Mouse (Mus musculus) embryonic facial prominence, embryonic 13.5 days (tissue): ENCODE measurements around the gene Grin3b. TPM values are rescaled to one million over a fixed set of nuclear protein-coding genes. Genes with fewer than 3 reads are reported as not detected.

Experiments
- ATAC-seq: fragments of 200-750 bp; cut with Nextera tagmentation; 2 replicates; pipeline ENCODE4 v1.8.0; 2017; ENCODE audit warnings: low read depth; ENCODE audit not compliant: insufficient number of reproducible peaks, insufficient read depth, low FRiP score, low TSS enrichment
- H3K27ac ChIP-seq: fragments of 300-500 bp; sonication (generic); 2 replicates; pipeline ENCODE4 v1.5.1; 2015; ENCODE audit warnings: moderate library complexity, mild to moderate bottlenecking, inconsistent platforms
- H3K27me3 ChIP-seq: fragments of 300-500 bp; sonication (generic); 2 replicates; pipeline ENCODE4 v1.6.1; 2015; ENCODE audit warnings: mild to moderate bottlenecking, inconsistent platforms
- H3K36me3 ChIP-seq: fragments of 300-500 bp; sonication (generic); 2 replicates; pipeline ENCODE4 v1.6.1; 2015; ENCODE audit warnings: mild to moderate bottlenecking, inconsistent platforms
- H3K4me1 ChIP-seq: fragments of 300-500 bp; sonication (generic); 2 replicates; pipeline ENCODE4 v1.6.1; 2015; ENCODE audit warnings: inconsistent platforms
- H3K4me2 ChIP-seq: fragments of 300-500 bp; sonication (generic); 2 replicates; pipeline ENCODE4 v1.6.1; 2015; ENCODE audit warnings: moderate library complexity, mild to moderate bottlenecking, inconsistent platforms
- H3K4me3 ChIP-seq: fragments of 300-500 bp; sonication (generic); 2 replicates; pipeline ENCODE4 v1.5.1; 2015; ENCODE audit warnings: mild to moderate bottlenecking, inconsistent platforms
- H3K9ac ChIP-seq: fragments of 300-500 bp; sonication (generic); 2 replicates; pipeline ENCODE4 v1.6.1; 2015; ENCODE audit warnings: mild to moderate bottlenecking, inconsistent platforms
- H3K9me3 ChIP-seq: fragments of 300-500 bp; sonication (generic); 2 replicates; pipeline ENCODE4 v1.6.1; 2016; ENCODE audit warnings: inconsistent platforms
- WGBS: fragments of 180-500 bp; shearing (Covaris S2); methylation state at CpG from one replicate; pipeline ENCODE4 v1.1.7; 2015; ENCODE audit warnings: mixed read lengths; 5-methylcytosine and 5-hydroxymethylcytosine counted together
- polyA plus RNA-seq: library from polyadenylated mRNA; unstranded; fragments of >200 nt; fragmentation: Nextera tagmentation; extraction: Ambion mirVana; gene quantifications from 2 replicates; pipeline ENCODE4 v1.2.1, GENCODE M21; 2015

The Grin3b gene
- polyA plus RNA-seq, 1 experiment from 2014 or later, result 0.83 TPM

DNA sequence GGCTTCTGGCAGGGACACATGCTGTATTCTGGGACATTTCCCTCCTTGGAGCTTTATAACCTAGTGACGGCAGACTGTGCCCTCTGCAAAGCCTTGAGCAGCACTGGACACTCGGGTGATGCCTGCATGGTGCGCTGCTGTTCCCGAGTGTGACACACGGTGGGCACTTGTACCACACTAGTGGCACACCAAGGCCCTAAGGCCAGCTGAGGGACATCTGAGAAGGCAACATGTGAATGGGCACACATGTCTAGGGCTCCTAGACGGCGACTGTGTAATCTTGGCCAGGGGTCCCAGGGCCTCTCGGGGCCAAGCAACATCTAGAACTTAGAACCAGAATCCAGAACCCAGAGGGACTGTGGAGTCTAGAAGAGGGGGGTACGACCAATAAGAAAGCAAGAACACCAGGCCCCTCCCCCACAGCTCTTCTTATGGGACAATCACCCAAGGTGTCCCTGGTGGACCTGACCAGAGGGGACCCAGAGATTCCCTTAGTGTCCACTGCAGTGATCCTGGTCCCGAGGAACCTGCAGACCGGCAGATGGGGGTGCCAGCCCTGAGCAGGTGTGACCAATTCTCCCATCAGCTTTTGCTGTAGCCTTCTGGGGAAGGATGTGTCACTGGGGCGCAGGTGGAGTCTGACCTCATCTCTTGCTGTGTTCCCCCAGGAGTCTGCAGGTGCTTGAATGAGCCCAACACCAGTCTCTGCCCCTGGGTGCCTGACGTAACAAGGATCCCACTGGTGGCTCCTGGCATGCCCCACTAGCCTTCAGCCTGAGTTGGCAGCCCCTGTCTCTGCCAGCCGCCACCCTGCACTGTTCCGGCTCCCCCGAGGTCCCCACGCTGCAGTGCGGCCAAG is 40.3 kb upstream of the Grin3b start:
- Histone ChIP-seq H3K4me1 (peaks cover 61% of the 10 kb centered on the region), H3K27ac (no peak overlapping the region; the same call in 1 of the 2 replicates), H3K27me3 (no peaks in the 10 kb centered on the region), H3K4me2 (peak overlapping the region; percentile 89; the same call in 1 of the 2 replicates), H3K9me3 (no peaks in the 10 kb centered on the region), H3K36me3 (peaks cover 43% of the 10 kb centered on the region), H3K4me3 (peak overlapping the region; percentile 95; the same call in 1 of the 2 replicates), H3K9ac (peak overlapping the region; percentile 96)
- 89% methylated on average over 18 of the region's 18 CpGs for WGBS
- no peak for ATAC-seq

- no peak for ATAC-seq
These were observed 39.7 kb upstream of the Grin3b start for GRCm38 (mm10) chr10:79930826-79931186.

DNA sequence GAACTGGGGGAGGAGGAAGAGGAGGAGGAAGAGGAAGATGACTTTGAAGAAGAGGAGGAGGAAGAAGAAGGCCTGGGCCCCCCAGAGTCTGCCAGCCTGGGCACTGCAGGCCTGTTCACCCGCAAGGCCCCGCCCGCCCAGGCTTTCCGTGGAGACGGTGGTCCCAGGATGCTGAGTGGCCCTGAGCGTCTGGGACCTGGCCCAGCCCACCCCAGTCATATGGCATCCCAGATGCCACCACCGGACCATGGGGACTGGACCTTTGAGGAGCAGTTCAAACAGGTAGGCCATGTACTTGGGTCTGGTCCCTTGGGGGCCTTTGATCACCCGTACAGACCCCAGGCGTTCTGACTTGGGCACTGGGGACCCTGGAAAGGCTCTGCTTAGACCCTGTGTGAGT is 38.7 kb upstream of the Grin3b start:
- H3K4me3 ChIP-seq, result no peak overlapping the region
- H3K4me1 ChIP-seq, result peaks cover 63% of the 10 kb centered on the region
- H3K9me3 ChIP-seq, result no peaks in the 10 kb centered on the region
- H3K9ac ChIP-seq, result peak overlapping the region; percentile 58; the same call in 1 of the 2 replicates
- WGBS, result 82% methylated on average over 9 of the region's 9 CpGs
- no peak overlapping the region for H3K27ac ChIP-seq
- no peak for ATAC-seq
- no peaks in the 10 kb centered on the region for H3K27me3 ChIP-seq
- peaks cover 46% of the 10 kb centered on the region for H3K36me3 ChIP-seq
- H3K4me2 ChIP-seq, result no peak overlapping the region

More at GRCm38 (mm10) chr10:79930826-79931186, 39.7 kb upstream of the Grin3b start:
- Histone ChIP-seq H3K4me2 (no peak overlapping the region), H3K9me3 (no peaks in the 10 kb centered on the region), H3K27ac (no peak overlapping the region), H3K36me3 (peaks cover 46% of the 10 kb centered on the region), H3K9ac (peak overlapping the region; percentile 16; the same call in 1 of the 2 replicates), H3K4me3 (no peak overlapping the region), H3K27me3 (no peaks in the 10 kb centered on the region), H3K4me1 (peaks cover 62% of the 10 kb centered on the region)
- WGBS, result 86% methylated on average over 16 of the region's 16 CpGs

GRCm38 (mm10) chr10:79932736-79933135 is 37.8 kb upstream of the Grin3b start:
- Histone ChIP-seq H3K27me3 (no peaks in the 10 kb centered on the region), H3K9ac (peak overlapping the region; percentile 58; the same call in 1 of the 2 replicates), H3K4me1 (peaks cover 70% of the 10 kb centered on the region), H3K4me3 (no peak overlapping the region), H3K9me3 (no peaks in the 10 kb centered on the region), H3K27ac (peak overlapping the region; percentile 62), H3K36me3 (peaks cover 53% of the 10 kb centered on the region), H3K4me2 (0 out of 2 replicates have a peak overlapping the region, but pooled peaks have one; percentile 18)
- ATAC-seq, result no peak
- 25% methylated on average over 8 of the region's 8 CpGs for WGBS

GRCm38 (mm10) chr10:79933145-79933679 is 37.3 kb upstream of the Grin3b start:
- peaks cover 58% of the 10 kb centered on the region for H3K36me3 ChIP-seq
- H3K9me3 ChIP-seq, result no peaks in the 10 kb centered on the region
- no peak overlapping the region for H3K4me3 ChIP-seq
- peaks cover 75% of the 10 kb centered on the region for H3K4me1 ChIP-seq
- peak overlapping the region; percentile 62; the same call in 1 of the 2 replicates for H3K27ac ChIP-seq
- peak overlapping the region; percentile 58; the same call in 1 of the 2 replicates for H3K9ac ChIP-seq
- no peak for ATAC-seq
- H3K4me2 ChIP-seq, result 0 out of 2 replicates have a peak overlapping the region, but pooled peaks have one; percentile 18
- WGBS, result 44% methylated on average over 9 of the region's 9 CpGs
- no peaks in the 10 kb centered on the region for H3K27me3 ChIP-seq

DNA sequence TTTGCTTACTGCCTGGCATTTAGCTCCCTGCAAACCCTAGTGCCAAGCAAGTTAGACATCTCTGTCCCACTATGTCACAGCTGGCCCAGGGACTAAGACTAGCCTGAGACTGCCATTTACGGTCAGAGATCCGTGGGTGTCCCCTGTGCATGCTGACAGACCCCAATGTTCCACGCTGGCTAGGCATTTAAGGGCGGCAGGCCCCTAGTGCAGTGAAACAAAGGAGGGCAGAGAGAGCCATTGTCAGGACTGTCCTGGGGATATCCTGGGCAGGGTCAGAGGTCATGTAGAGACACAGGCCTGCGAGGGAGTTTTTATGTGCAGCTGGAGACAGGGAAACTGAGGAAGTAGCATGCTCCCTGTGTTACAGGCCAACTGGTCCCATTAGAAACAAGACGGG is 36.7 kb upstream of the Grin3b start:
- H3K4me1 ChIP-seq, result peaks cover 74% of the 10 kb centered on the region

DNA sequence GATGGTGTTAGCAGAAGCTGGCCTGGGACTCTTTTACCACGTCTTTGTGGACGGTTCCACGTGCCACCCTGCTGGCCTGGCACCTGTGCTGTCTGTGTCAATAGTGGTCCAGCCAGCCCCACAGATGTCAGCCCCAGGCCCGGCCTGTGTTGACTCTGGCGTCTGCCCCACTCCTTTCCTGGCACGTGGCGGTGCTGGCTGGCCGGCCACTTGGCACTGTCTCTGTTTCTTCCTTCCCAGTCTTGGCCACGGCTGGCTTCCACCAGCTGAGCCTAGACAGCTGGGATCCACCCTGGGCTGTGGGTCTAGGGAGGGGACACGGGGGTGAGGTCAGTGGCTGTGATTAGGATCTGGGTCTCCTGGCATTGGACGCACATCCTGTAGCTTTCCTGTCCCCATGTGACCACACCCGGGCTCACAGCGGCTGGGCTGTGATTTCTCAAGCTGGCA is 36.2 kb upstream of the Grin3b start:
- 65% methylated on average over 13 of the region's 13 CpGs for WGBS
- H3K4me3 ChIP-seq, result no peak overlapping the region
- H3K9me3 ChIP-seq, result no peaks in the 10 kb centered on the region
- H3K4me1 ChIP-seq, result peaks cover 73% of the 10 kb centered on the region
- no peaks in the 10 kb centered on the region for H3K27me3 ChIP-seq
- peaks cover 58% of the 10 kb centered on the region for H3K36me3 ChIP-seq
- H3K4me2 ChIP-seq, result no peak overlapping the region
- no peak overlapping the region for H3K9ac ChIP-seq
- peak overlapping the region; percentile 49 for H3K27ac ChIP-seq
- ATAC-seq, result no peak

More for the DNA sequence above, 36.7 kb upstream of the Grin3b start:
- Histone ChIP-seq H3K36me3 (peaks cover 58% of the 10 kb centered on the region), H3K4me2 (no peak overlapping the region), H3K27ac (peak overlapping the region; percentile 49), H3K9me3 (no peaks in the 10 kb centered on the region), H3K4me3 (no peak overlapping the region), H3K27me3 (no peaks in the 10 kb centered on the region), H3K9ac (no peak overlapping the region; the same call in 1 of the 2 replicates)
- no peak for ATAC-seq
- 59% methylated on average over 6 of the region's 6 CpGs for WGBS

- H3K4me1 ChIP-seq, result peaks cover 66% of the 10 kb centered on the region
- no peak overlapping the region for H3K4me2 ChIP-seq
- H3K4me3 ChIP-seq, result no peak overlapping the region
- H3K36me3 ChIP-seq, result peaks cover 65% of the 10 kb centered on the region
- WGBS, result 84% methylated on average over 16 of the region's 16 CpGs
- H3K9me3 ChIP-seq, result no peaks in the 10 kb centered on the region
- peak overlapping the region; percentile 49; the same call in 1 of the 2 replicates for H3K27ac ChIP-seq
- no peaks in the 10 kb centered on the region for H3K27me3 ChIP-seq
- no peak overlapping the region for H3K9ac ChIP-seq
- ATAC-seq, result no peak
These were observed 35.5 kb upstream of the Grin3b start for GRCm38 (mm10) chr10:79934794-79935569.

DNA sequence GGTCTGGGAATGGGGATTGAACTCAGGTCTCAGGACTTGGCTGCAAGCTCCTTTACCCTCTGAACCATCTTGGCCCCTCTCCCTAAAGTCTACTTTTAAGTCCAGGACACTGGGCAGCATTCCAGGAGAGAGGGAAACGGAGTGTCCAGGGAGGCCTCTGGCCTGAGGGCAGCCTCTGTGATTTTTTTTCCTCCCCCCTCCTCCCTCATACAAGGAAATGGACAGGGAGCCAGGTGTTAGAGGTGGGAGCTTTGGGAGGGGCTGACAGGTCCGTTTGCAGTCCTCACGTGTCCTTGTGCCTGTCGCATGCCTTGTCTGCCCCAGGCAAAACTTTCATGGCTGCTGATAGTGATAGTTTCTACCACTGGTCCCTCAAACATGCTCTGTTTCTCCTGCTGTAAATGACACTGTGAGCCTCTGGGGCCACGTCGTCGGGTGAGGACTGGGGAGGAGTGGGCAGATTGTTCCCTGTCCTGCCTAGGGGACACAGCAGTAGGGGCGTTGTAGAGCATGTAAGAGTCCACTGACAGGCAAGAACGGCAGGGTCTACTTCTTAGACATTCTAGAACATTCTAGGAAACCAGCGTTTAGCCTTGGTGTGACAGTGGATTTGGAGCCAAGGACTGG is 34.1 kb upstream of the Grin3b start:
- ATAC-seq, result no peak
- no peaks in the 10 kb centered on the region for H3K27me3 ChIP-seq
- H3K4me1 ChIP-seq, result peaks cover 65% of the 10 kb centered on the region
- H3K4me2 ChIP-seq, result peak overlapping the region; percentile 1; the same call in 1 of the 2 replicates
- H3K36me3 ChIP-seq, result peaks cover 70% of the 10 kb centered on the region
- H3K9ac ChIP-seq, result 0 out of 2 replicates have a peak overlapping the region, but pooled peaks have one; percentile 21
- H3K9me3 ChIP-seq, result no peaks in the 10 kb centered on the region
- H3K27ac ChIP-seq, result peak overlapping the region; percentile 35
- 56% methylated on average over 10 of the region's 10 CpGs for WGBS
- H3K4me3 ChIP-seq, result no peak overlapping the region

DNA sequence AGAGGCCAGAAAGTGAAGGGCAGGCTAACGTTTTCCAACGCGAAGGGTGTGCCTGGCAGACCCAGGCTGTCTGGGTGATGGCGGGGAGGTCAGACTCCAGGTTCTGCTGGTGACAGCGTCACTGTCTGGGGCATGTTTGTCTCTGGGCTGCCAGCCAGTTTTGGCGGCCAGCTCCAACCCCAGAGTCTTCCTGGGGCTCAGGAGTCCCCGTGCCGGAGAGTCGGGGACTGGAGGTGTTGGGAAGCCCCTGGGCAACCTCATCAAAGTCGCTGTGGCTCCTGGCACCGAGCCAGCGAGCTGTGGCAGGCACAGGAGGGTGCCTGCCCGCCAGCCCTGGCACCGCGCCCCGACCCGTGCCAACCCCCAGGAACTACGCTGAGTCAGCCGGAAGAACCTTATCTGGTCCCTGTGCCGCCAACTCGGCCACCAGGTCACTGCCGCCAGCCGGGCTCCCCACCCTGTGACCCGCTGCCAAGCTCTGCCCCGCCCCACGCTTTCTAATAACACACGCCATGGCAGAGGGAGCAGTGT is 33.5 kb upstream of the Grin3b start:
- H3K36me3 ChIP-seq, result peaks cover 70% of the 10 kb centered on the region
- no peak for ATAC-seq
- H3K9me3 ChIP-seq, result no peaks in the 10 kb centered on the region
- no peak overlapping the region for H3K4me3 ChIP-seq
- WGBS, result 68% methylated on average over 27 of the region's 27 CpGs
- no peaks in the 10 kb centered on the region for H3K27me3 ChIP-seq
- H3K4me1 ChIP-seq, result peaks cover 61% of the 10 kb centered on the region
- H3K4me2 ChIP-seq, result peak overlapping the region; percentile 1; the same call in 1 of the 2 replicates
- peak overlapping the region; percentile 35 for H3K27ac ChIP-seq
- 0 out of 2 replicates have a peak overlapping the region, but pooled peaks have one; percentile 27 for H3K9ac ChIP-seq
